Mouse (Mus musculus): ENCODE measurements around the gene Smarcd1. TPM values are rescaled to one million over a fixed set of nuclear protein-coding genes. Genes with fewer than 3 reads are reported as not detected.
A peak's percentile ranks its signal among the peaks of the same experiment; 100 is the strongest.
"Not testable (repeated sequence)": the region's sequence is repeated elsewhere in the genome, so short reads cannot be mapped to it uniquely, and the experiment has no call there.

The Smarcd1 gene
- polyA plus RNA-seq, 1 experiment from 2014 or later = 29.9 TPM

DNA sequence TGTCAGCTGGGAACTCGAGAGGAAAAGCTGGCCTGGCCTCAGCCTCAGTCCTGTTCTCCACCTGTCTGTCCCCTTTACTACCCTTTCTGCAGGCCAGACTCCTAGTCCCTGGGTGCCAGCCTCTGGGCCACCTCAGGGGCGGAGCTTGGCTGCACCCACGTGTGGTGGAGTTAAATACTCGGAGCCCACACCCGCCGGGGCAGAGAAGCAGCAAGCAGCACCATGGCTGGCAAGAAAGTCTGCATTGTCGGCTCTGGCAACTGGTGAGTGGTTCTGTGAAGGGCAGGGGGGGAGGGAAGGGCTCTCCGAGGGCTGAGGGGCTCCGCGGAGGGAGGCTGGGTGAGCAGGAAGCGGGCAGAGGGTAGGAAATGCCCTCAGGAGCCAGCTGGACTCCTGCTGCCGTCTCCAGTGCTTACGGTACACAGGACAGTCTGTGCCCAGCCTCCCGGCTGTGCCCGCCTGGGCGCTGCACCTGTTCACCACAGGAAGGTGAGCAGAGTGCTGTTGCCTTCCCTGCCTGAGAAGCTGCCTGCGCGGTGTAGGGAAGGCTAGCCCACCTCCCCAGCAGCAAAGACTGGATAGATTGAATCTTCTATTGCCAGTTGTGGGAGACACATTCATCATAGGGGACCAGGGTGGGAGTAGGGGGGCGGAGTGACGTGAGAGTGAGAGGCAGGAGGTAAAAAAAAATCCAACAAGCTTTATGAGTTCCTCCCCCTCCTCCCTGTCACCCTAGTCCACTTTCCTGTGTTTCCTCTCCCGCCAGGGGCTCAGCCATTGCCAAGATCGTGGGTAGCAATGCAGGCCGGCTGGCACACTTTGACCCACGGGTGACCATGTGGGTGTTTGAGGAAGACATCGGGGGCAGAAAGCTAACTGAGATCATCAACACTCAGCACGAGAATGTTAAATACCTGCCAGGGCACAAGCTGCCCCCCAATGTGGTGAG lies 15.7 kb downstream of the Smarcd1 start, which contains the start of gene Gpd1:
Gene Gpd1 (plus strand): TSS at position 130 of the 949 bp plus-strand sequence.
- peaks cover 12% of the 10 kb centered on the region; the same call in 1 of the 2 replicates for H3K4me1 ChIP-seq
- no peak within 1 kb of the TSS for H3K4me2 ChIP-seq
- no peak within 1 kb of the TSS for H3K9ac ChIP-seq
- ATAC-seq (ENCODE audit: insufficient number of reproducible peaks, low FRiP score, low TSS enrichment, low read depth) = no peak
- H3K9me3 ChIP-seq = no peaks in the 10 kb centered on the region
- no peak within 1 kb of the TSS for H3K27ac ChIP-seq
- peaks cover 18% of the 10 kb centered on the region for H3K36me3 ChIP-seq
- 64% methylated on average over 26 of the region's 26 CpGs for WGBS
- no peak within 1 kb of the TSS for H3K4me3 ChIP-seq
- no peaks in the 10 kb centered on the region for H3K27me3 ChIP-seq

GRCm38 (mm10) chr15:99718461-99719021 lies 16.6 kb downstream of the Smarcd1 start:
- Histone ChIP-seq H3K9ac (no peak overlapping the region), H3K36me3 (peaks cover 10% of the 10 kb centered on the region), H3K4me3 (no peak overlapping the region), H3K4me2 (no peak overlapping the region), H3K27ac (no peak overlapping the region), H3K4me1 (peaks cover 17% of the 10 kb centered on the region; the same call in 1 of the 2 replicates), H3K9me3 (no peaks in the 10 kb centered on the region), H3K27me3 (no peaks in the 10 kb centered on the region)
- 91% methylated on average over 9 of the region's 9 CpGs for WGBS
- ATAC-seq (ENCODE audit: insufficient number of reproducible peaks, low FRiP score, low TSS enrichment, low read depth) = no peak

DNA sequence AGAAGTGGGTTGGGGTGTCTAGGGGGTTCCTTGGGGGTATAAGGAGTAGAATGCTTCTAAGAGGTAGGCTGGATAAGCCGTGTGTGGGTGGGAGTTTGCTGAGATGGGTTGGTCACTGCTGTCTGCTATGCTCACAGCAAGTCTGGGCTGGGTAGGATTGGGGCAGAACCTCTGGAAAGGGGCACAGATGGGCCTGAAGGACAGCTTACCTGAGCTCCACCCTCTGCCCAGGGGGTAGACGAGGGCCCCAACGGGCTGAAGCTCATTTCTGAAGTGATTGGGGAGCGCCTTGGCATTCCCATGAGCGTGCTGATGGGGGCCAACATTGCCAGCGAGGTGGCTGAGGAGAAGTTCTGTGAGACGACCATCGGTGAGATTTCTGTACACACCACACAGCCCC lies 17.9 kb downstream of the Smarcd1 start:
- Histone ChIP-seq H3K4me1 (peaks cover 31% of the 10 kb centered on the region), H3K36me3 (no peaks in the 10 kb centered on the region; the same call in 1 of the 2 replicates), H3K9me3 (no peaks in the 10 kb centered on the region), H3K27me3 (no peaks in the 10 kb centered on the region), H3K4me2 (no peak overlapping the region), H3K27ac (no peak overlapping the region), H3K4me3 (no peak overlapping the region), H3K9ac (no peak overlapping the region)
- 69% methylated on average over 8 of the region's 8 CpGs for WGBS
- no peak for ATAC-seq (ENCODE audit: insufficient number of reproducible peaks, low FRiP score, low TSS enrichment, low read depth)

- Histone ChIP-seq H3K27me3 (no peaks in the 10 kb centered on the region), H3K4me3 (no peak overlapping the region), H3K4me2 (no peak overlapping the region), H3K27ac (no peak overlapping the region), H3K9me3 (no peaks in the 10 kb centered on the region), H3K4me1 (peaks cover 31% of the 10 kb centered on the region), H3K36me3 (no peaks in the 10 kb centered on the region; the same call in 1 of the 2 replicates), H3K9ac (no peak overlapping the region)
- ATAC-seq (ENCODE audit: insufficient number of reproducible peaks, low FRiP score, low TSS enrichment, low read depth) = no peak
- 80% methylated on average over 25 of the region's 25 CpGs for WGBS
These were observed 20.2 kb downstream of the Smarcd1 start for GRCm38 (mm10) chr15:99721921-99722743.

DNA sequence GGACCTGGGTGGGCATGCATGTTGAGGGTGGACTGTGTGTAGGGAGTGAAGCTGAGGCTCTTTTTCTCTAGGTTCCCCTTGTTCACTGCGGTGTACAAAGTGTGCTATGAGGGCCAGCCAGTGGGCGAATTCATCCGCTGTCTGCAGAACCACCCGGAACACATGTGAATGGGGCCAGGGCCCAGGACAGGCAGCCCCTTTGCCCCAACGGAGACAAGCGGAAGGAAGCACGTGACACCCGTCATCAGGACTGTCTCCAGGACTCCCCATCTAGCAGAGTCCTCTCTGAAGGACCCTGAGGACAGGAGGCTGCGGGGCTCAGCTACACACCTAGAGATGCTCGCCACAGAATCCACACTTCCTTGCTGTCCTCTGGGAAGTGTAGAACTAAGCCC lies 21.2 kb downstream of the Smarcd1 start:
- no peak overlapping the region for H3K9ac ChIP-seq
- peaks cover 26% of the 10 kb centered on the region for H3K4me1 ChIP-seq
- WGBS = 66% methylated on average over 10 of the region's 10 CpGs
- ATAC-seq (ENCODE audit: insufficient number of reproducible peaks, low FRiP score, low TSS enrichment, low read depth) = no peak
- peak overlapping the region; percentile 78 for H3K27ac ChIP-seq
- H3K27me3 ChIP-seq = no peaks in the 10 kb centered on the region
- no peak overlapping the region for H3K4me2 ChIP-seq
- no peak overlapping the region for H3K4me3 ChIP-seq
- no peaks in the 10 kb centered on the region for H3K9me3 ChIP-seq
- H3K36me3 ChIP-seq = peaks cover 8% of the 10 kb centered on the region

DNA sequence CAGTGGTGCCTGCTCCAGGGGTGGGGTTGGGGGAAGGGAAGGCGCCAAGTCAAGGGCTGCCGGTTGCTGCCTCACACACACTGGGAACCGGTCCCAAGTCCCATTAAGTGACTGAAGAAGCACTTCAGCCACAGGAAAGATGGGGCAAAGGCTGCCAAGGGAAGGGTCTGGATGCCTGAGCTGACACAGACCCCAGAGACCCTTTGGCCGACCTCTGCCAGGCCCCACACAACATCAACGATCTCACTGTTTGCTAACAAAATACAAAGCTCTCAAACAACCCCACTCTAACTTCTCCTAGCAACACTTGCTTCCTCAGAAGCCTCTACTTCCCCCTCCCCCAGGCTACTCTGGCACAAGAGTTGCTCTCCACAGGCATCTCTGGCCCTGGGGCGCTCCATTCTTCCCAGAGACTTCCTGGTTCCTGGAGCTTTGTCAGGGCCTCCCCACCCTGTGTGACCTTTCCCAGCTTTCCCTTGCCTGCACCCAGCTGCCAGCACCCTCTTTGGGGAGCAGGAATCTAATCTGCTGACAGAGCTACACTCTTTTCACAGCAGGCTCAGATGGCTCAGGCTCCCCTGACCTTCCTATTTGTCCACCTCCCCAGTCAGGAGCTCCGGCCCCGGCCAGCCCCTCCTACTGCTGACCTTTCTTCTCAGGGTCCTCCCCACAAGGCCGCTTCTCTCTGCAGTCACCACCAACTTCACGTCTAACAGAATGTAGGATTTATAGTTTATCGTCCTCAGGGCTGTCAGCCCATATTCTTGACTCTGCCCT lies 21.8 kb downstream of the Smarcd1 start:
- WGBS = 39% methylated on average over 11 of the region's 11 CpGs
- ATAC-seq (ENCODE audit: insufficient number of reproducible peaks, low FRiP score, low TSS enrichment, low read depth) = no peak
- peak overlapping the region; percentile 68; the same call in 1 of the 2 replicates for H3K4me2 ChIP-seq

GRCm38 (mm10) chr15:99724292-99725021 lies 22.5 kb downstream of the Smarcd1 start:
- Histone ChIP-seq H3K4me1 (peaks cover 26% of the 10 kb centered on the region), H3K27ac (peak overlapping the region; percentile 78), H3K27me3 (no peaks in the 10 kb centered on the region), H3K9ac (0 out of 2 replicates have a peak overlapping the region, but pooled peaks have one; percentile 2), H3K36me3 (peaks cover 22% of the 10 kb centered on the region), H3K9me3 (no peaks in the 10 kb centered on the region), H3K4me3 (peak overlapping the region; percentile 97), H3K4me2 (peak overlapping the region; percentile 68)
- WGBS = 9% methylated on average over 16 of the region's 16 CpGs
- ATAC-seq (ENCODE audit: insufficient number of reproducible peaks, low FRiP score, low TSS enrichment, low read depth) = no peak

More for the DNA sequence above, 21.8 kb downstream of the Smarcd1 start:
- H3K9ac ChIP-seq = no peak overlapping the region
- peak overlapping the region; percentile 78 for H3K27ac ChIP-seq
- H3K36me3 ChIP-seq = peaks cover 14% of the 10 kb centered on the region
- no peak overlapping the region for H3K4me3 ChIP-seq
- no peaks in the 10 kb centered on the region for H3K9me3 ChIP-seq
- peaks cover 26% of the 10 kb centered on the region for H3K4me1 ChIP-seq
- H3K27me3 ChIP-seq = no peaks in the 10 kb centered on the region

DNA sequence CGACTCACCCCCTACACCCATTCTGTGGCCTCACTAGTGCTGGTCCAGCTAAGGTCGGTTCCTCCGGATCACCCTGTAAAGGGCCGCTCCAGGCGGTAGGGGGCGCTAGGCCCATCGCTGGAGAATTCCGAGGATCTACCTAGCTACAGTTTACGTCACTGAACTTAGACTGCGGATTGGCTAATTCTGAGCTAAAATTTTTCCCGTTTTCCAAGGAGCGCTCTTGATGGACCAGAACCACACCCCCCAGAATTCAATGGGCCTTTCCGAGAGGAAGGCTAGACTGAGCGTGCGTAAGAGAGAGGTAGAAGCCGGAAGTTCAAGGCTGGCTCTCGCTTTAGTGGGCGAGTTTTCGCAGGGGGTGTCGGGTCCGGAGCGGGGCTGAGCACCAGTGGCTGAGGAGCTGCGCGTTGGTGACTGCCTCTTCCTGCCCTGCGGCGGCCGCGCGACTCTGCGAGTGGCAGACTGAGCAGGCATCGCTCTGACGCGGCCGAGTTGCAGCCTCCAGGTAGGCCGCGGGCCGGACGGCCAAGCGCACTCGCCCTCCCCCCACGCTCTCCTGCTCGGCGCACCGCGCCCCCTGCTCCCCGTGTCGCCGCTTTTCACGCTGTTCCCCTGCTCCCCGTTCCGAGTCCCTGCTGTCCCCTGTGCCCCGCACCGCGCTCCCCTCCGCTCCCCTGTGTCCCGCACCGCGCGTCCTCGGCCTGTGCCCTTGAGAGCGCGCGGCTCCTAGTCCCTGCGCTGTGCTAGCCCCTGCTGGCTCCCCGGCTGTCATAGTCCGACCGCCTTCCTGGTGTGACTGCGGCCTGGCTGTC lies 23.6 kb downstream of the Smarcd1 start, which contains the start of gene Cox14:
Gene Cox14 (plus strand): TSS at position 278 of the 815 bp plus-strand sequence.
- Histone ChIP-seq H3K36me3 (peaks cover 27% of the 10 kb centered on the region), H3K9ac (peak within 1 kb of the TSS; percentile 90), H3K4me1 (peaks cover 26% of the 10 kb centered on the region), H3K27me3 (no peaks in the 10 kb centered on the region), H3K4me3 (peak within 1 kb of the TSS; percentile 97), H3K27ac (peak within 1 kb of the TSS; percentile 93), H3K9me3 (no peaks in the 10 kb centered on the region), H3K4me2 (peak within 1 kb of the TSS; percentile 68)
- peak; percentile 94 for ATAC-seq (ENCODE audit: insufficient number of reproducible peaks, low FRiP score, low TSS enrichment, low read depth)
- under 1% methylated on average over 66 of the region's 68 CpGs for WGBS

GRCm38 (mm10) chr15:99726549-99726948 lies 24.6 kb downstream of the Smarcd1 start:
- Histone ChIP-seq H3K4me2 (peak overlapping the region; percentile 56), H3K27me3 (no peaks in the 10 kb centered on the region), H3K4me3 (peak overlapping the region; percentile 97), H3K4me1 (peaks cover 26% of the 10 kb centered on the region), H3K9ac (peak overlapping the region; percentile 90; the same call in 1 of the 2 replicates), H3K9me3 (no peaks in the 10 kb centered on the region), H3K27ac (no peak overlapping the region), H3K36me3 (peaks cover 32% of the 10 kb centered on the region)
- 65% methylated on average over 2 of the region's 2 CpGs for WGBS
- no peak for ATAC-seq (ENCODE audit: insufficient number of reproducible peaks, low FRiP score, low TSS enrichment, low read depth)

DNA sequence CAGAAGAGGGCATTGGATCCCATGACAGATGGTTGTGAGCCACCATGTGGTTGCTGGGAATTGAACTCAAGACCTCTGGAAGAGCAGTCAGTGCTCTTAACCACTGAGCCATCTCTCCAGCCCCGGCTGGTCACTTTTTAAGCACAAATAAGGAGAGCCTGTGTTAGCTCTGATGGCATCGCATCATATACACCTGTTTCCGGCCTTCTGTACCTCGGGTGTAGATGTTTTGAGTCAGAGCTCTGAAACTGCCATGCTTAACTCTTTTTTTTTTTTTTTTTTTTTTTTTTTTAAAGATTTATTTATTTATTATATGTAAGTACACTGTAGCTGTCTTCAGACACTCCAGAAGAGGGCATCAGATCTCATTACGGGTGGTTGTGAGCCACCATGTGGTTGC lies 25.1 kb downstream of the Smarcd1 start:
- H3K9ac ChIP-seq; ATAC-seq (ENCODE audit: insufficient number of reproducible peaks, low FRiP score, low TSS enrichment, low read depth); H3K9me3 ChIP-seq; H3K4me3 ChIP-seq; H3K4me2 ChIP-seq; H3K27ac ChIP-seq; H3K27me3 ChIP-seq: not testable (repeated sequence)
- Histone ChIP-seq H3K36me3 (peaks cover 37% of the 10 kb centered on the region), H3K4me1 (peaks cover 26% of the 10 kb centered on the region)
- 86% methylated on average over 5 of the region's 5 CpGs for WGBS

All from limb, embryonic 15.5 days (tissue).